Mouse (Mus musculus): ENCODE results near the gene Defb23. TPM values are rescaled to one million over a fixed set of nuclear protein-coding genes. Genes with fewer than 3 reads are reported as not detected.

The Defb23 gene
- polyA plus RNA-seq, 1 experiment from 2014 or later: not detected

GRCm38 (mm10) chr2:152472434-152472833 is 8.0 kb upstream of the Defb23 start:
- no peaks in the 10 kb centered on the region for H3K9me3 ChIP-seq (replicated peaks)
- peaks cover 9% of the 10 kb centered on the region; the same call in 1 of the 2 replicates for H3K27me3 ChIP-seq (replicated peaks)
- 20% methylated on average over 3 of the region's 3 CpGs for WGBS (ENCODE audit: insufficient replicate concordance)
- ATAC-seq: no peak
- H3K4me2 ChIP-seq: no peak overlapping the region
- H3K9ac ChIP-seq: no peak overlapping the region
- no peaks in the 10 kb centered on the region for H3K36me3 ChIP-seq
- H3K4me3 ChIP-seq: no peak overlapping the region
- H3K4me1 ChIP-seq: no peaks in the 10 kb centered on the region
- H3K27ac ChIP-seq: no peak overlapping the region

GRCm38 (mm10) chr2:152470973-152471372 is 6.6 kb upstream of the Defb23 start:
- H3K27me3 ChIP-seq (replicated peaks): peaks cover 9% of the 10 kb centered on the region; the same call in 1 of the 2 replicates
- H3K9me3 ChIP-seq (replicated peaks): no peaks in the 10 kb centered on the region
- H3K27ac ChIP-seq: no peak overlapping the region
- no peaks in the 10 kb centered on the region for H3K36me3 ChIP-seq
- no peak for ATAC-seq
- H3K4me2 ChIP-seq: no peak overlapping the region
- WGBS (ENCODE audit: insufficient replicate concordance): 24% methylated on average over 7 of the region's 7 CpGs
- no peak overlapping the region for H3K4me3 ChIP-seq
- H3K9ac ChIP-seq: no peak overlapping the region
- H3K4me1 ChIP-seq: no peaks in the 10 kb centered on the region

- Histone ChIP-seq H3K9ac (no peak overlapping the region), H3K27ac (no peak overlapping the region), H3K36me3 (no peaks in the 10 kb centered on the region), H3K4me1 (no peaks in the 10 kb centered on the region), H3K9me3 (replicated peaks) (no peaks in the 10 kb centered on the region), H3K27me3 (replicated peaks) (peaks cover 16% of the 10 kb centered on the region; the same call in 1 of the 2 replicates), H3K4me2 (no peak overlapping the region), H3K4me3 (no peak overlapping the region)
- no peak for ATAC-seq
- WGBS (ENCODE audit: insufficient replicate concordance): 62% methylated on average over 13 of the region's 13 CpGs
Measured at GRCm38 (mm10) chr2:152459241-152459640, 5.2 kb downstream of the Defb23 start.

- no peak for ATAC-seq
- no peak overlapping the region for H3K4me2 ChIP-seq
- H3K4me3 ChIP-seq: no peak overlapping the region
- H3K27me3 ChIP-seq (replicated peaks): 0 out of 2 replicates have a peak, but pooled peaks cover 8% of the 10 kb centered on the region
- H3K36me3 ChIP-seq: no peaks in the 10 kb centered on the region
- no peaks in the 10 kb centered on the region for H3K9me3 ChIP-seq (replicated peaks)
- H3K4me1 ChIP-seq: peaks cover 2% of the 10 kb centered on the region
- H3K9ac ChIP-seq: no peak overlapping the region
- WGBS (ENCODE audit: insufficient replicate concordance): 64% methylated on average over 4 of the region's 4 CpGs
- H3K27ac ChIP-seq: no peak overlapping the region
Measured at GRCm38 (mm10) chr2:152452101-152452781, 12.2 kb downstream of the Defb23 start.

- H3K36me3 ChIP-seq: no peaks in the 10 kb centered on the region
- ATAC-seq: no peak
- WGBS (ENCODE audit: insufficient replicate concordance): 5% methylated on average over 5 of the region's 5 CpGs
Measured at GRCm38 (mm10) chr2:152450241-152450640, 14.2 kb downstream of the Defb23 start.

GRCm38 (mm10) chr2:152447461-152447860 is 17.0 kb downstream of the Defb23 start:
- Histone ChIP-seq H3K27ac (no peak overlapping the region), H3K36me3 (no peaks in the 10 kb centered on the region), H3K9ac (no peak overlapping the region), H3K27me3 (replicated peaks) (0 out of 2 replicates have a peak, but pooled peaks cover 9% of the 10 kb centered on the region), H3K4me2 (no peak overlapping the region), H3K9me3 (replicated peaks) (no peaks in the 10 kb centered on the region), H3K4me1 (peaks cover 13% of the 10 kb centered on the region), H3K4me3 (no peak overlapping the region)
- no peak for ATAC-seq
- 50% methylated on average over 5 of the region's 5 CpGs for WGBS (ENCODE audit: insufficient replicate concordance)

More at GRCm38 (mm10) chr2:152450241-152450640, 14.2 kb downstream of the Defb23 start:
- Histone ChIP-seq H3K4me2 (no peak overlapping the region), H3K4me3 (no peak overlapping the region), H3K27ac (no peak overlapping the region), H3K27me3 (replicated peaks) (0 out of 2 replicates have a peak, but pooled peaks cover 5% of the 10 kb centered on the region), H3K4me1 (peaks cover 13% of the 10 kb centered on the region), H3K9me3 (replicated peaks) (no peaks in the 10 kb centered on the region), H3K9ac (no peak overlapping the region)

GRCm38 (mm10) chr2:152446642-152447041 is 17.8 kb downstream of the Defb23 start:
- Histone ChIP-seq H3K4me1 (peaks cover 13% of the 10 kb centered on the region), H3K36me3 (no peaks in the 10 kb centered on the region), H3K9me3 (replicated peaks) (no peaks in the 10 kb centered on the region), H3K9ac (no peak overlapping the region), H3K4me2 (no peak overlapping the region), H3K27ac (no peak overlapping the region), H3K27me3 (replicated peaks) (0 out of 2 replicates have a peak, but pooled peaks cover 9% of the 10 kb centered on the region), H3K4me3 (no peak overlapping the region)
- ATAC-seq: no peak
- 9% methylated on average over 2 of the region's 2 CpGs for WGBS (ENCODE audit: insufficient replicate concordance)

GRCm38 (mm10) chr2:152443281-152443680 is 21.1 kb downstream of the Defb23 start:
- no peak overlapping the region for H3K9ac ChIP-seq
- ATAC-seq: no peak
- no peak overlapping the region for H3K27ac ChIP-seq
- no peaks in the 10 kb centered on the region for H3K9me3 ChIP-seq (replicated peaks)
- peaks cover 13% of the 10 kb centered on the region for H3K4me1 ChIP-seq
- WGBS (ENCODE audit: insufficient replicate concordance): 78% methylated on average over 8 of the region's 8 CpGs
- 0 out of 2 replicates have a peak, but pooled peaks cover 4% of the 10 kb centered on the region for H3K27me3 ChIP-seq (replicated peaks)
- no peak overlapping the region for H3K4me2 ChIP-seq
- H3K4me3 ChIP-seq: no peak overlapping the region
- H3K36me3 ChIP-seq: no peaks in the 10 kb centered on the region

GRCm38 (mm10) chr2:152442322-152442721 is 22.1 kb downstream of the Defb23 start:
- Histone ChIP-seq H3K27me3 (replicated peaks) (0 out of 2 replicates have a peak, but pooled peaks cover 4% of the 10 kb centered on the region), H3K9ac (no peak overlapping the region), H3K36me3 (no peaks in the 10 kb centered on the region), H3K4me3 (no peak overlapping the region), H3K27ac (no peak overlapping the region), H3K9me3 (replicated peaks) (no peaks in the 10 kb centered on the region), H3K4me1 (peaks cover 16% of the 10 kb centered on the region), H3K4me2 (no peak overlapping the region)
- no peak for ATAC-seq
- 56% methylated on average over 4 of the region's 4 CpGs for WGBS (ENCODE audit: insufficient replicate concordance)

GRCm38 (mm10) chr2:152439833-152440232 is 24.6 kb downstream of the Defb23 start:
- 0 out of 2 replicates have a peak, but pooled peaks cover 5% of the 10 kb centered on the region for H3K27me3 ChIP-seq (replicated peaks)
- H3K4me1 ChIP-seq: peaks cover 16% of the 10 kb centered on the region
- H3K4me2 ChIP-seq: no peak overlapping the region
- H3K4me3 ChIP-seq: no peak overlapping the region
- H3K9me3 ChIP-seq (replicated peaks): no peaks in the 10 kb centered on the region
- no peak overlapping the region for H3K9ac ChIP-seq
- no peak overlapping the region for H3K27ac ChIP-seq
- no peak for ATAC-seq
- WGBS (ENCODE audit: insufficient replicate concordance): 67% methylated on average over 2 of the region's 2 CpGs
- no peaks in the 10 kb centered on the region for H3K36me3 ChIP-seq

GRCm38 (mm10) chr2:152438963-152439362 is 25.5 kb downstream of the Defb23 start:
- H3K4me1 ChIP-seq: peaks cover 16% of the 10 kb centered on the region
- no peak overlapping the region for H3K9ac ChIP-seq
- no peak for ATAC-seq
- no peak overlapping the region for H3K4me3 ChIP-seq
- no peaks in the 10 kb centered on the region for H3K36me3 ChIP-seq
- 77% methylated on average over 1 of the region's 1 CpGs for WGBS (ENCODE audit: insufficient replicate concordance)
- H3K9me3 ChIP-seq (replicated peaks): no peaks in the 10 kb centered on the region
- no peak overlapping the region for H3K27ac ChIP-seq
- no peak overlapping the region for H3K4me2 ChIP-seq
- H3K27me3 ChIP-seq (replicated peaks): 0 out of 2 replicates have a peak, but pooled peaks cover 4% of the 10 kb centered on the region

GRCm38 (mm10) chr2:152436983-152437860 is 27.2 kb downstream of the Defb23 start:
- peak overlapping the region; percentile 68 for H3K4me2 ChIP-seq
- 3% methylated on average over 23 of the region's 23 CpGs for WGBS (ENCODE audit: insufficient replicate concordance)
- ATAC-seq: peak; percentile 66
- no peaks in the 10 kb centered on the region for H3K9me3 ChIP-seq (replicated peaks)
- H3K4me3 ChIP-seq: peak overlapping the region; percentile 41
- no peak overlapping the region; the same call in 1 of the 2 replicates for H3K9ac ChIP-seq
- no peak overlapping the region for H3K27ac ChIP-seq
- H3K36me3 ChIP-seq: no peaks in the 10 kb centered on the region
- H3K27me3 ChIP-seq (replicated peaks): 0 out of 2 replicates have a peak, but pooled peaks cover 4% of the 10 kb centered on the region
- H3K4me1 ChIP-seq: peaks cover 16% of the 10 kb centered on the region
